Mouse (Mus musculus) erythroid progenitor cell, adult 5-6 weeks (primary cell): ENCODE measurements around the gene Tmem91. TPM values are rescaled to one million over a fixed set of nuclear protein-coding genes. Genes with fewer than 3 reads are reported as not detected.

Experiments used
- ATAC-seq: replicated peaks from 2 replicates; pipeline ENCODE4 v1.8.0; 2016; ENCODE audit warnings: moderate number of reproducible peaks, mild to moderate bottlenecking, moderate TSS enrichment, inconsistent platforms; ENCODE audit not compliant: poor library complexity, low FRiP score, severe bottlenecking
- total RNA-seq, 2 experiments: library from RNA; stranded (forward) in 1 of 2; stranded (reverse) in 1 of 2; fragments of 150-400 nt in 1 of 2; fragments of 186-747, 209-891 nt in 1 of 2; gene quantifications; 2 replicates each; pipeline versions ENCODE4 v1.2.3 to v1.2.4; 2015 to 2017; ENCODE audit warnings: low replicate concordance in 2 of 2

Gene Tmem91
- total RNA-seq, 2 experiments from 2014 or later = 4.2 TPM; not detected in 1

DNA sequence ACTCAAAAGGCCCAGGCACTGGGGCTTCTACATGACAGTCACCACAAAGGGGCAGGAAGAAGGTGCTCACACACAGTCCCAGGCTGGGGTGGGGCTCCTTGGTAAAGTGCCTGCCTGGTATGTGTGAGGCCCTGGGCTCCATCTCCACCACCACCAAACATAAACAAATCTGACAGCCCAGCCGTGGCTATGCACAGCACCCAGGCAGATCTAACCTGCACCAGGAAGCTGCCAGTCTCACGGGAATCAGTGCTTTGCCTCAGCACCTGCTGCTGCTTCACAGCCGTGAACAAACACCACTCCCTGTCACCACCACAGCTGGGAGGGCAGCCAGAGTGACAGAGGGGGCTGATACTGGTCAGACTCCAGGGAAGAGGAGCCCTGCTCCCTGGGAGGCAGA lies 38.6 kb downstream of the Tmem91 start:
- no peak for ATAC-seq

DNA sequence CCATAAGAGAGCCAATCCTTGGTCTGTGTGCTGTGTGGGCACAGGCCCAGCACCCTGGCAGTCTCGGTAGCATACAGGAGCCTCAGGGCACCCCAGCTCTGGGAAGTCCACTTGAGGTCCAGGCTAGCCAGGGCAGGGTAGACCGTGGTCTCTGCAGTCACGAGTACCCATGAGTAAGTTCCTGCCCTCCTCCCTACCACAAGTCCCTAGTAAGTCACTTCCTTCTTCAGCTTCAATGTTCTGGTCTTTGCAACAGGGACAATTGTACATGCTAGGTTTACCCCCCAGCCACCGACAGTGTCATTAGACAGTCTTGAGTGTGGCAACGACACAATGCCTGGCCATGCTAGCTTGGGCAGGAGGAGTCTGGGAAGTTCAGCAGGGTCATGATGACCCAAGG lies 42.3 kb downstream of the Tmem91 start:
- ATAC-seq = no peak

DNA sequence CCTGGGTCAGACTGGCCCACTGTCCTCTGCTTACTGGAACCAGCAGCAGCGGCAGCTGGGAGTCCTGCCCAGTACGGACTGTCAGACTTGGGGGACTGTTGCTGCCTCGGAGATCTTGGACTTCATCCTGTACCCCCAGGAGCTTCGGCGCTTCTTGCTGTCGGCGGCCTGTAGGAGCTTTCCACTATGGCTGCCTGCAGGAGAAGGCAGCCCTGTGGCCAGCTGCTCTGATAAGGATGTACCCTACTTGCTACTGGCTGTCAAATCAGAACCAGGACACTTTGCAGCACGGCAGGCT lies 46.7 kb downstream of the Tmem91 start:
- ATAC-seq = no peak

DNA sequence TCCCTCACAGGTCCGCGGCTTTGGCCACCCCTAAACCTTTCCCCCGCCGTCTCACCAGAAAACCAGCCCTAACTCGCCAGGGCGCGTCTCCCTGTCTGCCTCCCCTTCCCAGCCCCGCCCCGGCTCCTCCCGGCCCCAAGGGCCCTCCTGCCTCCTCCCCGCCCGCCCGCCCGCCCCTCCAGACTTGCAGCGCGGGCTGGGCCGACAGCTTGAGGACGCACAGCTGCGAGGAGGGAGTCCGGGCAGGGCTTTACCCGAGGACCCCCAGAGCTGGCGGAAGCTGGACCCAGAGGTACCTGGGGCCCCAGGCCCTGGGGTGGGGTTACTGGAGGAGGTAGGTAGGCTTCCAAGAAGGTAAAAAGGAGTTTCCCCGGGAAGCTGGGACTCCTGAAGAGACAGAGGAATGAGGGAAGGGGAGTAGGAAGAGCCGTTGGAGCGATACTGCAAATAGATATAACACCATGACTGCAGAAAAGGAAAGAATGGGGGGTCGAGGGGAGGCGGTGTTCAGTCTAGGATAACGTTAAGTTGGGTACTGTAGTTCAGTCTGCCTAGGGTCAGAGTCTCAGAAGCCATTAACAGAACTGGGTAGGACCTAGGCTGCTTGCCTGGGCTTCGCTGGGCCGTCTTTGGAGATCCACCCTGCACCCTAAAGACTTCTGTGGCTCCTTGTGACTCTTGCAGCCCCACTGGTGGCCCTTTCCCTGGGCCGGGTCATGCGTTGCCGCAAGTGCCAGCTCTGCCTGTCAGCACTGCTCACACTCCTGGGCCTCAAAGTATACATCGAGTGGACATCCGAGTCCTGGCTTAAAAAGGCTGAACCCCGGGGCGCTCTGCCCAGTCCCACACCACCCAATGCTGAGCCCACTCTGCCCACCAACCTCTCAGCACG lies 47.3 kb downstream of the Tmem91 start:
- no peak for ATAC-seq

DNA sequence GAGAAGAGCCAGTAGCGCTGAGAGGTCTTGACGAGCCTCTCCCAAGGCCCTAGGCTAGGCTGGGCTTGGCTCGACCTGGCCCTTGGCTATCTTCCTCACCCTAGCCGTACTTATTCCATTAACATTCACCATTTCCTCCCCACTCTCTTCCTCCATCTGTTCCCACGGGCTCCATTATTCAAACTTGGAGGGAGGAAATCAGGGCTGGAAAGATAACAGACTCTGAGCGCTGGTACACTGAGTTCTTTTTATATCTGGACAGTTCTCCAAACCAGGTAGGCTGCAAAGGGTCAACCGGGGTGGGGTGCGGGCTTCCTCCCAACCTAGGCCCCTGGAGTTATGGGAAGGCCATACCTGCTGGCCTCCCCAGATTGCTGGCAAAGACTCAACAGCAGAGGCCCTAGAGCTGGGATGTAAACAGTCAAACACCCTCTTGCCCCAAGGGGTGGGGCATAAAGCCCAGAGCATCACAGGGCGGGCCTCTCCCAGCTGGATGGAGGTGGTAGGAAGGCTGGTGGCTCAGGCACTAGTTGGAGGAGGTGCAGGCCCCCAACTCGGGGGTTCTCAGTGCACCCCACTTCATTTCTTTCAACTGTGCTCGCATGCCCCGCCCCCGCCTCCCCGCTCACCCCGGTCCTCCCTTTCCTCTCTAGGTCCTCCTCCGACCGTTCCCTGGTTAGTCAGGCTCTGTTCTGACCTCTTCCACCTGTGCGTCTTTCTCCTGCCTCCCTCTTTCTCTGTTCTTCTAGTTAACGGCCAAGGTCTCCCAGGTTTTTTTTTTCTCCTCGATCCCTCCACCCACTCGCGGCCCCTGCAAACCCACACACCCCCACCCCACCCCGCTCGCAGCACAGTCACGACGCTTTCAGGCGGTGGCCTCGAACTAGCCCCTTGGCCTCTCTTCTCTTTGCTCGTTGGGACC lies 48.2 kb downstream of the Tmem91 start, which contains the start of gene B3gnt8:
Gene B3gnt8, plus strand, starts transcription at position 146 of the 922 bp plus-strand sequence.
- no peak for ATAC-seq

DNA sequence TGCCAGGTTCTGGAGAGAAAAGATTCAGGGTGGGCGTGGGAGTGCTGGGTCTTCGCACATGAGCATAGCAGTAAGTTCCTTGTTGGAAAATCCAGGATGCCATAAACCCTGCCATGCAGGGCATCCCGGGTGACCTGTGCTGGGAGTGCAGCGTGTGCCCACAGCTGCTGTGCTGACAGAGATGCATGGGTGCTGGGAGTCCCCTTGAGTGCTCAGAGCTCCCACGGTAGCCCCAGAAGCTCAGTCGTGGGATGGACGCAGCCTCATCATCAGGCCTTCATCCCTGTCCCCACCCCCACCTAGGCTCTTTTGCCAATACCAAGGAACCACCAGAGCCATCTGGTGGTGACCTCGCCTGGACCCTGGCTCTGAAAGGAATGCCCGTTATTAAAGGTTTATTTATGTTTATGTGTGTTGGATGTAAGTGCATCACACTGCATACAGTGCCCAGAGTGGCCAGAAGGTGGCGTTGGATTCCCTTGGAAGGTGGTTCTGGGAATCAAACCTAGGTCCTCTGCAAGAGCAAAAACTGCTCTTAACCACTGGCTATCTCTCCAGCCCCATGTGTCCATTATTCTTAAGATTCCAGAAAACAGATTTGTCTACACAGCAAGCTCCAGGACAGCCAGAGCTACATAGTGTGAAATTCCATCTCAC lies 49.2 kb downstream of the Tmem91 start:
- no peak for ATAC-seq

DNA sequence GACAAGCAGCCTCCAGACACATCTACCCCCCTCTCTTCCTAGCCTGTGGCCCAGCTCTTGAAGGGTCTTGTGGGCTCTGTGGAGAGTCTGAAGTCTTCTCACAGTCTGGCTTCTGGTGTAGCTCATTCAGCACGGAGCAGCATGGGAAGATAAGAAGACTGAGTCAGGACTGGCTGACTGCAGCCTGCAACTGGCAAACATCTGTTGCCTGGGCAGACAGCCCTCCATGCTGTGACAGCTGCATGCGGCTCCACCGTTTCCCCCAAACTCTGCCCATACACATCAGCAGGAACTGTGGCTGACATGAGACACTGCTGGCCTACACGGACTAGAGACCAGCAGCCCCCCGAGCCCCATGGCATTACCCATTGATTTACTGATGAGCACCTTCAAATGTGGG lies 50.1 kb downstream of the Tmem91 start:
- no peak for ATAC-seq

DNA sequence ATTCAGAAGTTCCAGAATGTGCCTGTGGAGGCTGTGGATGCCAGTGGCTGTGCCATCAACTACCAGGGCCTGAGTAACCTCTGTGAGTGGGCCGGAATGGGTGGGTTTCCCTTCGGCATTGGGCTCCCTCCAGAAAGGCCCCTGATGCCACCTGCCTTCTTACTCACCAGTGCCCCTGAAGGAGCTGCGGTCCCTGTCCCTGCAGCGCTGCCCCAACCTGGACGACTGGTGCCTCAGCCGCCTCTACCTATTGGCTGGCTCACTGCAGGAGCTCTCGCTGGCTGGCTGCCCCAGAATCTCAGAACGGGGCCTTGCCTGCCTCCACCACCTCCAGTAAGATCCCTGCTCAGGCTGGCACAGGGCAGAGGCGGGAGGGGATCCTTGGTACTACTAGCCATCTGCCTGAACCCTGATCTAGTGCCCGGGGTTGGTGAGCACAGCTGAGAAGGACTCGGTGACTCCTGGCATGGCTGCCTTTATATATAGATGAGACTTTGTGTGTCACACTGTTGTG lies 51.1 kb downstream of the Tmem91 start:
- no peak for ATAC-seq

DNA sequence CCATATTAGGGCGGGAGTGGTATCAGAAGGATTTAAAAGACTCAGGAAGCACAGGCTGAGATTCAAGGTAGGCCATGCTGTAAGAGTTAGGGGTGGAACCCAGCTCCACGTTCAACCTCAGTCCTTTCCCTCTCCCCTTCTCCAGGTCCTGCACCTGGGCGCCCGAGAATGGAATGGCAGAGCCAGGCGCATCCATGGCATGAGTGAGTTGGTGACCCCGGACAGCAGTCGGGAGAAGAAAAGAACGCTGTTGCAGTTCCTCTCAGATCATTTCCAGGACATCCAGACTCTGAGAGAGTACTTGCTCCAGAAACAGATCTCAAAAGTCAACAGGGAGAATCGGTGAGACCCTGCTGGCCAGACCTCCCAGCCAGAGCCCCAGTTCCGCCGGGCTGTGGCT lies 54.2 kb downstream of the Tmem91 start:
- ATAC-seq = no peak

DNA sequence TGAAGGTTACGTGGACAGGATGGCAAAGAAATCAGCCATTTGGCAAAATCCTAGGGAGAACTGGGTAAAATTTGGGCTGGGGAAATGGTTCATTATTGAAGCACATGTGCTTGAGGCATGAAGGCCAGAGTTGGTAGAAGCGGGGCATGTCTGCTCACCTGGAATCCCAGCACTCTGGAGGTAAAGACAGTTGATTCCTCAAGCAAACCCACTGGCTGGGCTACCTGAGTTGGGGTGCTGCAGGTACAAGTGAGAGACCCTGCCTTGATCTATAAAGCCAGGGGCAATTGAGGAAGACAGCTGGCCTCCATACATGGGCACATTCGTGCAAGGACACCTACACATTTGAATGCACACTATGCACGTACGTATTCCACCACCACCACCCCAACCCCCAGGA lies 54.9 kb downstream of the Tmem91 start:
- no peak for ATAC-seq

DNA sequence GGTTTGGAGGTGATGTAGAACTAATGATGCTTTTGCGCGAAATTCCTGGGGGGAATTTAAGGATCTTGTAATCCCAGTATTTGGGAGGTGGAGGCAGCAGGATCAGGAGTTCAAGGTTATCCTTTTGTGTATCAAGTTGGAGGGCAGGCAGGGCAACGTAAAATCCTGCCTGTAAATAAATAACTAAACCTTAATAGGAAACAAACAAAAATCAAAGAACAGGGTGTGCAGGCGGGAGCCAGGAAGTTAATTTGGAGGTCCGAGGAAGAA lies 55.3 kb downstream of the Tmem91 start:
- no peak for ATAC-seq

Other genes starting within 250 kb of the Tmem91 start
- 52.0 and 58.4 TPM in 2 replicates for gene Ceacam1, start 197.6 kb downstream of the Tmem91 start, total RNA-seq (2015; ENCODE audit: low replicate concordance)
- gene Ceacam1, start 197.6 kb downstream of the Tmem91 start, total RNA-seq (2017; ENCODE audit: low replicate concordance) = 9.5 and 13.3 TPM in 2 replicates
- not detected in 2 replicates for gene Ceacam2, start 135.3 kb downstream of the Tmem91 start, total RNA-seq (2015; ENCODE audit: low replicate concordance)
- gene Ceacam2, start 135.3 kb downstream of the Tmem91 start, total RNA-seq (2017; ENCODE audit: low replicate concordance) = not detected in 2 replicates
- gene Erich4, start 59.3 kb downstream of the Tmem91 start, total RNA-seq (2015; ENCODE audit: low replicate concordance) = not detected in 2 replicates
- not detected in 2 replicates for gene Erich4, start 59.3 kb downstream of the Tmem91 start, total RNA-seq (2017; ENCODE audit: low replicate concordance)
- gene Dmac2, start 55.8 kb downstream of the Tmem91 start, total RNA-seq (2015; ENCODE audit: low replicate concordance) = 3.4 and 7.9 TPM in 2 replicates
- 3.0 and 8.5 TPM in 2 replicates for gene Dmac2, start 55.8 kb downstream of the Tmem91 start, total RNA-seq (2017; ENCODE audit: low replicate concordance)
- 2.5 and 3.8 TPM in 2 replicates for gene B3gnt8, start 48.5 kb downstream of the Tmem91 start, total RNA-seq (2015; ENCODE audit: low replicate concordance)
- 1.7 and 2.4 TPM in 2 replicates for gene B3gnt8, start 48.5 kb downstream of the Tmem91 start, total RNA-seq (2017; ENCODE audit: low replicate concordance)
- 6.7 and 10.5 TPM in 2 replicates for gene Bckdha, start 16.2 kb downstream of the Tmem91 start, total RNA-seq (2015; ENCODE audit: low replicate concordance)
- gene Bckdha, start 16.2 kb downstream of the Tmem91 start, total RNA-seq (2017; ENCODE audit: low replicate concordance) = 3.2 and 11.4 TPM in 2 replicates
- gene Exosc5, start 16.0 kb downstream of the Tmem91 start, total RNA-seq (2015; ENCODE audit: low replicate concordance) = 16.2 and 23.1 TPM in 2 replicates
- 4.9 and 11.7 TPM in 2 replicates for gene Exosc5, start 16.0 kb downstream of the Tmem91 start, total RNA-seq (2017; ENCODE audit: low replicate concordance)
- 8.4 and 8.6 TPM in 2 replicates for gene B9d2, start 5.6 kb upstream of the Tmem91 start, total RNA-seq (2015; ENCODE audit: low replicate concordance)
- gene B9d2, start 5.6 kb upstream of the Tmem91 start, total RNA-seq (2017; ENCODE audit: low replicate concordance) = 2.1 and 10.1 TPM in 2 replicates
- gene Tgfb1, start 11.8 kb upstream of the Tmem91 start, total RNA-seq (2015; ENCODE audit: low replicate concordance) = 72.4 and 95.2 TPM in 2 replicates
- gene Tgfb1, start 11.8 kb upstream of the Tmem91 start, total RNA-seq (2017; ENCODE audit: low replicate concordance) = 15.0 and 19.8 TPM in 2 replicates
- 28.1 and 29.9 TPM in 2 replicates for gene Ccdc97, start 43.9 kb upstream of the Tmem91 start, total RNA-seq (2015; ENCODE audit: low replicate concordance)
- gene Ccdc97, start 43.9 kb upstream of the Tmem91 start, total RNA-seq (2017; ENCODE audit: low replicate concordance) = 13.9 and 34.8 TPM in 2 replicates
- 186 and 195 TPM in 2 replicates for gene Hnrnpul1, start 79.6 kb upstream of the Tmem91 start, total RNA-seq (2015; ENCODE audit: low replicate concordance)
- 179 and 256 TPM in 2 replicates for gene Hnrnpul1, start 79.6 kb upstream of the Tmem91 start, total RNA-seq (2017; ENCODE audit: low replicate concordance)
- gene Axl, start 113.5 kb upstream of the Tmem91 start, total RNA-seq (2015; ENCODE audit: low replicate concordance) = 51.9 and 61.6 TPM in 2 replicates
- gene Axl, start 113.5 kb upstream of the Tmem91 start, total RNA-seq (2017; ENCODE audit: low replicate concordance) = 27.2 and 58.7 TPM in 2 replicates
- not detected in 2 replicates for gene Cyp2s1, start 141.7 kb upstream of the Tmem91 start, total RNA-seq (2015; ENCODE audit: low replicate concordance)
- gene Cyp2s1, start 141.7 kb upstream of the Tmem91 start, total RNA-seq (2017; ENCODE audit: low replicate concordance) = not detected in 2 replicates
- gene Cyp2b10, start 222.5 kb upstream of the Tmem91 start, total RNA-seq (2015; ENCODE audit: low replicate concordance) = not detected in 2 replicates
- gene Cyp2b10, start 222.5 kb upstream of the Tmem91 start, total RNA-seq (2017; ENCODE audit: low replicate concordance) = not detected in 2 replicates